Mouse (Mus musculus): ENCODE results near the gene Rbm34. TPM values are rescaled to one million over a fixed set of nuclear protein-coding genes. Genes with fewer than 3 reads are reported as not detected.

The Rbm34 gene
- polyA plus RNA-seq, 1 experiment from 2014 or later = 26.6 TPM

- no peak overlapping the region for H3K27ac ChIP-seq (ENCODE audit: low read depth)
- no peak overlapping the region for H3K4me3 ChIP-seq (ENCODE audit: low read depth, low read length)
- DNase-seq (ENCODE audit: low spot score) (peak; percentile 88), ATAC-seq (replicated peaks; ENCODE audit: low FRiP score, low TSS enrichment, low read depth) (peak; percentile 24; the same call in 1 of the 2 replicates)
- H3K4me1 ChIP-seq (replicated peaks; ENCODE audit: control insufficient read depth, insufficient read depth, low read length) = no peaks in the 10 kb centered on the region
- no peak overlapping the region for H3K4me2 ChIP-seq (ENCODE audit: low read length)
- H3K27me3 ChIP-seq (replicated peaks; ENCODE audit: control insufficient read depth, insufficient read depth, low read length) = no peaks in the 10 kb centered on the region
- peaks cover 61% of the 10 kb centered on the region for H3K36me3 ChIP-seq (ENCODE audit: control insufficient read depth, insufficient read depth, low read length)
- 76% methylated on average over 3 of the region's 3 CpGs for WGBS
- H3K9me3 ChIP-seq (ENCODE audit: control insufficient read depth, low read length) = no peaks in the 10 kb centered on the region
- H3K9ac ChIP-seq (ENCODE audit: low read length) = no peak overlapping the region
These were observed 41.2 kb downstream of the Rbm34 start for GRCm38 (mm10) chr8:126929607-126930161.

- no peak for DNase-seq (ENCODE audit: low spot score)
- WGBS = 87% methylated on average over 10 of the region's 10 CpGs
- 0 out of 2 replicates have a peak, but pooled peaks have one; percentile 4 for ATAC-seq (replicated peaks; ENCODE audit: low FRiP score, low TSS enrichment, low read depth)
- Histone ChIP-seq H3K36me3 (ENCODE audit: control insufficient read depth, insufficient read depth, low read length) (peaks cover 56% of the 10 kb centered on the region), H3K9ac (ENCODE audit: low read length) (no peak overlapping the region), H3K4me1 (replicated peaks; ENCODE audit: control insufficient read depth, insufficient read depth, low read length) (no peaks in the 10 kb centered on the region), H3K27ac (ENCODE audit: low read depth) (no peak overlapping the region), H3K4me2 (ENCODE audit: low read length) (no peak overlapping the region), H3K27me3 (replicated peaks; ENCODE audit: control insufficient read depth, insufficient read depth, low read length) (no peaks in the 10 kb centered on the region), H3K9me3 (ENCODE audit: control insufficient read depth, low read length) (no peaks in the 10 kb centered on the region), H3K4me3 (ENCODE audit: low read depth, low read length) (no peak overlapping the region)
These were observed 41.9 kb downstream of the Rbm34 start for GRCm38 (mm10) chr8:126928755-126929505.

GRCm38 (mm10) chr8:126928028-126928427, 42.8 kb downstream of the Rbm34 start:
- H3K4me1 ChIP-seq (replicated peaks; ENCODE audit: control insufficient read depth, insufficient read depth, low read length) = no peaks in the 10 kb centered on the region
- H3K27me3 ChIP-seq (replicated peaks; ENCODE audit: control insufficient read depth, insufficient read depth, low read length) = no peaks in the 10 kb centered on the region
- ATAC-seq (replicated peaks; ENCODE audit: low FRiP score, low TSS enrichment, low read depth) (no peak), DNase-seq (ENCODE audit: low spot score) (no peak)
- H3K27ac ChIP-seq (ENCODE audit: low read depth) = no peak overlapping the region
- H3K36me3 ChIP-seq (ENCODE audit: control insufficient read depth, insufficient read depth, low read length) = peaks cover 47% of the 10 kb centered on the region
- no peak overlapping the region for H3K4me2 ChIP-seq (ENCODE audit: low read length)
- no peak overlapping the region for H3K4me3 ChIP-seq (ENCODE audit: low read depth, low read length)
- H3K9me3 ChIP-seq (ENCODE audit: control insufficient read depth, low read length) = no peaks in the 10 kb centered on the region
- H3K9ac ChIP-seq (ENCODE audit: low read length) = no peak overlapping the region

DNA sequence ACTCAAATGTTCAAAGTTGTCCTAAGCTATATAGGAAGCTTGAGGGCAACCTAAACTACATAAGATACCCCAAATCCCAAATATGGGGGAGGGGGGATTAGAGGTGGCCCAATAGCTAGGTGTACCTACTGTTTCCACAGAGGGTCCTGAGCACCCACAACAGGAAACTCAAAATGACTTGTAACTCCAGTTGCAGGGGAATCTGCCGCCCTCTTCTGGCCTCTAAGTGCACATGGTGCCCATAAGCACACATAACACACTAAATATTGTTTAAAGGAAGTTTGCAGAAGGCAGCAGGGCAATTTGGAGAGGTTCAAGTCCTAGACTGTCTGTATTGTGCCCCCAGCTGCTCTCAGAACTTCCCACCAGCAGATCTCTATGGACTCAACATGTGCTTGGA, 43.8 kb downstream of the Rbm34 start:
- DNase-seq (ENCODE audit: low spot score) (no peak), ATAC-seq (replicated peaks; ENCODE audit: low FRiP score, low TSS enrichment, low read depth) (no peak)
- Histone ChIP-seq H3K4me1 (replicated peaks; ENCODE audit: control insufficient read depth, insufficient read depth, low read length) (no peaks in the 10 kb centered on the region), H3K36me3 (ENCODE audit: control insufficient read depth, insufficient read depth, low read length) (peaks cover 37% of the 10 kb centered on the region), H3K9me3 (ENCODE audit: control insufficient read depth, low read length) (no peaks in the 10 kb centered on the region), H3K27me3 (replicated peaks; ENCODE audit: control insufficient read depth, insufficient read depth, low read length) (no peaks in the 10 kb centered on the region), H3K4me2 (ENCODE audit: low read length) (no peak overlapping the region), H3K4me3 (ENCODE audit: low read depth, low read length) (no peak overlapping the region), H3K9ac (ENCODE audit: low read length) (no peak overlapping the region), H3K27ac (ENCODE audit: low read depth) (no peak overlapping the region)
- WGBS = 54% methylated on average over 1 of the region's 1 CpGs

- no peak overlapping the region for H3K9ac ChIP-seq (ENCODE audit: low read length)
- H3K36me3 ChIP-seq (ENCODE audit: control insufficient read depth, insufficient read depth, low read length) = peaks cover 9% of the 10 kb centered on the region
- DNase-seq (ENCODE audit: low spot score) = no peak
- no peak overlapping the region for H3K4me2 ChIP-seq (ENCODE audit: low read length)
- no peak overlapping the region for H3K4me3 ChIP-seq (ENCODE audit: low read depth, low read length)
- ATAC-seq (replicated peaks; ENCODE audit: low FRiP score, low TSS enrichment, low read depth) = no peak
- no peaks in the 10 kb centered on the region for H3K27me3 ChIP-seq (replicated peaks; ENCODE audit: control insufficient read depth, insufficient read depth, low read length)
- 92% methylated on average over 7 of the region's 7 CpGs for WGBS
- H3K27ac ChIP-seq (ENCODE audit: low read depth) = no peak overlapping the region
- H3K9me3 ChIP-seq (ENCODE audit: control insufficient read depth, low read length) = no peaks in the 10 kb centered on the region
- no peaks in the 10 kb centered on the region; the same call in 1 of the 2 replicates for H3K4me1 ChIP-seq (replicated peaks; ENCODE audit: control insufficient read depth, insufficient read depth, low read length)
These were observed 47.9 kb downstream of the Rbm34 start for GRCm38 (mm10) chr8:126922981-126923380.

- Histone ChIP-seq H3K27me3 (replicated peaks; ENCODE audit: control insufficient read depth, insufficient read depth, low read length) (no peaks in the 10 kb centered on the region), H3K4me2 (ENCODE audit: low read length) (no peak overlapping the region), H3K4me3 (ENCODE audit: low read depth, low read length) (no peak overlapping the region), H3K9me3 (ENCODE audit: control insufficient read depth, low read length) (no peaks in the 10 kb centered on the region), H3K4me1 (replicated peaks; ENCODE audit: control insufficient read depth, insufficient read depth, low read length) (no peaks in the 10 kb centered on the region; the same call in 1 of the 2 replicates), H3K9ac (ENCODE audit: low read length) (no peak overlapping the region), H3K27ac (ENCODE audit: low read depth) (no peak overlapping the region), H3K36me3 (ENCODE audit: control insufficient read depth, insufficient read depth, low read length) (peaks cover 8% of the 10 kb centered on the region; the same call in 1 of the 2 replicates)
- ATAC-seq (replicated peaks; ENCODE audit: low FRiP score, low TSS enrichment, low read depth) (no peak), DNase-seq (ENCODE audit: low spot score) (no peak)
- 90% methylated on average over 3 of the region's 3 CpGs for WGBS
These were observed 49.4 kb downstream of the Rbm34 start for GRCm38 (mm10) chr8:126921432-126921831.

DNA sequence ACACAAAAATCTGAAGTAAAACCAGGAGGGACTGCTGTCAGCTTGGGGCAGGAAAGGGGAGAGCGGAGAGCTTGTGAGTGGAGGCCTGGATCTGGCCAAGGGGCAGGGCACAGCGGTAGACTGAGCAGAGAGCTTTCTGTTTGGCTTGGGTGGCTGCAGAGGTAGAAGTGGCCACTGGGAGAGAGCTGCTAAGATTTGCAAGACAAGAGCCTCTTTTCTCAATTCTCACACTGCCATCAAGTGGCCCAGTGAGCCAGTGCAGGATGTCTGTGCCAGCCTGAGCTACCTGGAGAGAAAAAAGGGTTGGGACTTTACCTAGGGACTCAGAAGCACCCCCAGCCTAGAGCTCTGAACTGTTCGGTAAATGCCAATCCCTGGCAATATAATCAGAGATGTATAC, 50.0 kb downstream of the Rbm34 start:
- Histone ChIP-seq H3K27me3 (replicated peaks; ENCODE audit: control insufficient read depth, insufficient read depth, low read length) (no peaks in the 10 kb centered on the region), H3K9me3 (ENCODE audit: control insufficient read depth, low read length) (no peaks in the 10 kb centered on the region), H3K4me1 (replicated peaks; ENCODE audit: control insufficient read depth, insufficient read depth, low read length) (no peaks in the 10 kb centered on the region; the same call in 1 of the 2 replicates), H3K4me3 (ENCODE audit: low read depth, low read length) (no peak overlapping the region), H3K27ac (ENCODE audit: low read depth) (peak overlapping the region; percentile 43; the same call in 1 of the 2 replicates), H3K36me3 (ENCODE audit: control insufficient read depth, insufficient read depth, low read length) (peaks cover 5% of the 10 kb centered on the region; the same call in 1 of the 2 replicates), H3K9ac (ENCODE audit: low read length) (no peak overlapping the region), H3K4me2 (ENCODE audit: low read length) (no peak overlapping the region)
- peak; percentile 81 for DNase-seq (ENCODE audit: low spot score)
- peak; percentile 70; the same call in 1 of the 2 replicates for ATAC-seq (replicated peaks; ENCODE audit: low FRiP score, low TSS enrichment, low read depth)
- 9% methylated on average over 3 of the region's 3 CpGs for WGBS

GRCm38 (mm10) chr8:126920386-126920785, 50.5 kb downstream of the Rbm34 start:
- H3K27ac ChIP-seq (ENCODE audit: low read depth) = peak overlapping the region; percentile 43; the same call in 1 of the 2 replicates
- DNase-seq (ENCODE audit: low spot score) (no peak), ATAC-seq (replicated peaks; ENCODE audit: low FRiP score, low TSS enrichment, low read depth) (no peak)
- WGBS = 72% methylated on average over 6 of the region's 6 CpGs
- peaks cover 3% of the 10 kb centered on the region; the same call in 1 of the 2 replicates for H3K36me3 ChIP-seq (ENCODE audit: control insufficient read depth, insufficient read depth, low read length)
- H3K9me3 ChIP-seq (ENCODE audit: control insufficient read depth, low read length) = no peaks in the 10 kb centered on the region
- H3K4me2 ChIP-seq (ENCODE audit: low read length) = no peak overlapping the region
- H3K27me3 ChIP-seq (replicated peaks; ENCODE audit: control insufficient read depth, insufficient read depth, low read length) = no peaks in the 10 kb centered on the region
- no peak overlapping the region for H3K4me3 ChIP-seq (ENCODE audit: low read depth, low read length)
- H3K9ac ChIP-seq (ENCODE audit: low read length) = no peak overlapping the region
- H3K4me1 ChIP-seq (replicated peaks; ENCODE audit: control insufficient read depth, insufficient read depth, low read length) = no peaks in the 10 kb centered on the region; the same call in 1 of the 2 replicates

All from intestine, embryonic 14.5 days (tissue).